ENCODE assay signal across 8 mouse cellular contexts in genomic region chr3:85970742-85971598, GRCm38 (mm10). TPM values are rescaled to one million over a fixed set of nuclear protein-coding genes. Genes with fewer than 3 reads are reported as not detected.
A peak's percentile ranks its signal among the peaks of the same experiment; 100 is the strongest.
DNase-seq lines count a peak whose midpoint lies in the region; ATAC-seq lines count a peak whose summit lies in the region.

Sh3d19 (plus strand) TSS chr3:85971109.

- ATAC-seq in intestine, embryonic 16.5 days: peak; percentile 95
- peak; percentile 76 for ATAC-seq in megakaryocyte progenitor cell, adult 5-6 weeks (replicated peaks; ENCODE audit: poor library complexity)
- no peak for ATAC-seq in erythroid progenitor cell, adult 5-6 weeks (replicated peaks; ENCODE audit: low FRiP score, poor library complexity, severe bottlenecking)

- peak; percentile 60 to 64 for DNase-seq in adrenal gland, postnatal 4 days (ENCODE audit: low spot score in 2 of 2)
- DNase-seq in embryo, embryonic 9.5 days (ENCODE audit: extremely low spot score): peak; percentile 87
- DNase-seq in gastrocnemius, postnatal 4 days (ENCODE audit: low spot score in 2 of 2): peak; percentile 73 to 83
- peak; percentile 59 to 65 for DNase-seq in left cerebral cortex, postnatal 25 days (ENCODE audit: low spot score in 2 of 2)
- peak; percentile 63 for DNase-seq in right cerebral cortex, postnatal 4 days

- H3K27me3 ChIP-seq in intestine, embryonic 16.5 days (replicated peaks; ENCODE audit: control insufficient read depth, insufficient read depth, low read length): no peaks in the 10 kb centered on the region

- no peaks in the 10 kb centered on the region for H3K36me3 ChIP-seq in intestine, embryonic 16.5 days (ENCODE audit: control insufficient read depth, insufficient read depth, low read length)

- peaks cover 21% of the 10 kb centered on the region for H3K4me1 ChIP-seq in intestine, embryonic 16.5 days (ENCODE audit: control insufficient read depth, insufficient read depth, low read length)

- H3K9ac ChIP-seq in intestine, embryonic 16.5 days (ENCODE audit: low read depth, low read length): peak within 1 kb of the TSS; percentile 91

- peak within 1 kb of the TSS; percentile 75 for H3K4me2 ChIP-seq in intestine, embryonic 16.5 days (ENCODE audit: low read depth, low read length)

- H3K4me3 ChIP-seq in intestine, embryonic 16.5 days (ENCODE audit: low read length): peak within 1 kb of the TSS; percentile 85

- intact Hi-C loops in left cerebral cortex, postnatal 25 days (cut with DNase I): no loop called here

- no peaks in the 10 kb centered on the region for H3K9me3 ChIP-seq in intestine, embryonic 16.5 days (ENCODE audit: control insufficient read depth, low read length)

- under 1% methylated on average over 51 of the region's 73 CpGs for WGBS in intestine, embryonic 16.5 days

- H3K27ac ChIP-seq in intestine, embryonic 16.5 days (ENCODE audit: low read length): peak within 1 kb of the TSS; percentile 95

RNA-seq across cellular contexts. Expression of gene Sh3d19, which starts in this region (rescaled TPM):
- 10 to 100 TPM; 27.0 to 29.3 TPM for total RNA-seq in adrenal gland, postnatal 4 days (2021)
- 10 to 100 TPM; 52.8 to 61.9 TPM for total RNA-seq in gastrocnemius, postnatal 4 days (2021)
- polyA plus RNA-seq in intestine, embryonic 16.5 days (2015; fragmentation: Nextera tagmentation; extraction: Ambion mirVana): 27.5 and 35.6 TPM in 2 replicates
- total RNA-seq in left cerebral cortex, postnatal 25 days (2021): 10 to 100 TPM; 17.8 to 22.3 TPM
- 3.3 and 3.6 TPM in 2 replicates for total RNA-seq in megakaryocyte progenitor cell, adult 5-6 weeks (2015)
- 6.8 and 10.0 TPM in 2 replicates for total RNA-seq in megakaryocyte progenitor cell, adult 5-6 weeks (2017)
- 2.2 and 2.5 TPM in 2 replicates for total RNA-seq in erythroid progenitor cell, adult 5-6 weeks (2015; ENCODE audit: low replicate concordance)
- total RNA-seq in erythroid progenitor cell, adult 5-6 weeks (2017; ENCODE audit: low replicate concordance): 3.5 and 7.3 TPM in 2 replicates
